Comparison of ENCODE assay signal across 30 mouse cellular contexts in genomic region chr3:133094305-133094704, GRCm38 (mm10). TPM values are rescaled to one million over a fixed set of nuclear protein-coding genes. Genes with fewer than 3 reads are reported as not detected.
A peak's percentile ranks its signal among the peaks of the same experiment; 100 is the strongest.
DNase-seq lines count a peak whose midpoint lies in the region; ATAC-seq and TF ChIP-seq lines count a peak whose summit lies in the region.
"Had no signal": no experiment of that assay in that cellular context is flagged by ENCODE, and none has a peak within 500 bp of the region (broad histone marks: within the 10 kb centered on the region; RNA-seq: fewer than 3 reads in every experiment).

No protein-coding gene starts in this region.

- no peak overlapping the region for H3K4me3 ChIP-seq in intestine, postnatal 0 days (ENCODE audit: low read depth, low read length)
- no peak overlapping the region for H3K4me3 ChIP-seq in intestine, embryonic 15.5 days (replicated peaks)
- no peak overlapping the region for H3K4me3 ChIP-seq in midbrain, embryonic 11.5 days (ENCODE audit: low read depth, low read length)
- H3K4me3 ChIP-seq in midbrain, postnatal 0 days (ENCODE audit: low read depth, low read length): no peak overlapping the region
- no peak overlapping the region for H3K4me3 ChIP-seq in stomach, embryonic 16.5 days (replicated peaks; ENCODE audit: low read length)
- H3K4me3 ChIP-seq in stomach, postnatal 0 days (ENCODE audit: low read depth, low read length): no peak overlapping the region
- H3K4me3 ChIP-seq in bone marrow macrophage, adult 2 months (ENCODE audit: insufficient read depth, low read length): no peak overlapping the region
- no peak overlapping the region for H3K4me3 ChIP-seq in limb, embryonic 10.5 days
- H3K4me3 ChIP-seq: embryonic facial prominence, embryonic 13.5 days; embryonic facial prominence, embryonic 15.5 days; erythroblast, embryonic 14.5 days; forebrain, embryonic 10.5 days; forebrain, embryonic 12.5 days had no signal

- H3K27ac ChIP-seq in intestine, postnatal 0 days (ENCODE audit: low read depth, low read length): no peak overlapping the region
- H3K27ac ChIP-seq in intestine, embryonic 15.5 days: no peak overlapping the region
- no peak overlapping the region for H3K27ac ChIP-seq in midbrain, embryonic 11.5 days (ENCODE audit: low read depth, low read length)
- no peak overlapping the region for H3K27ac ChIP-seq in midbrain, postnatal 0 days (ENCODE audit: low read depth, low read length)
- H3K27ac ChIP-seq in stomach, embryonic 16.5 days (ENCODE audit: low read length): no peak overlapping the region
- no peak overlapping the region for H3K27ac ChIP-seq in stomach, postnatal 0 days (replicated peaks)
- peak overlapping the region; percentile 48 for H3K27ac ChIP-seq in bone marrow macrophage, adult 2 months (ENCODE audit: insufficient read depth, low read depth, low read length)
- H3K27ac ChIP-seq in limb, embryonic 10.5 days: no peak overlapping the region
- H3K27ac ChIP-seq: embryonic facial prominence, embryonic 13.5 days; embryonic facial prominence, embryonic 15.5 days; forebrain, embryonic 10.5 days; forebrain, embryonic 12.5 days had no signal

- H3K9ac ChIP-seq in intestine, postnatal 0 days (ENCODE audit: low read depth, low read length): no peak overlapping the region
- no peak overlapping the region for H3K9ac ChIP-seq in intestine, embryonic 15.5 days
- no peak overlapping the region for H3K9ac ChIP-seq in midbrain, embryonic 11.5 days (ENCODE audit: low read length)
- H3K9ac ChIP-seq in midbrain, postnatal 0 days (replicated peaks; ENCODE audit: low read length, poor library complexity, severe bottlenecking): no peak overlapping the region
- no peak overlapping the region for H3K9ac ChIP-seq in stomach, embryonic 16.5 days (ENCODE audit: low read length)
- H3K9ac ChIP-seq in stomach, postnatal 0 days (ENCODE audit: low read length): no peak overlapping the region
- H3K9ac ChIP-seq: embryonic facial prominence, embryonic 13.5 days; embryonic facial prominence, embryonic 15.5 days; forebrain, embryonic 12.5 days had no signal

- no peak for TF ChIP-seq POLR2A in bone marrow macrophage, adult 2 months (IDR thresholded peaks at IDR 0.05; ENCODE audit: borderline replicate concordance, low read depth, low read length)

- H3K4me1 ChIP-seq in intestine, postnatal 0 days (replicated peaks; ENCODE audit: control insufficient read depth, insufficient read depth, low read length): 0 out of 2 replicates have a peak, but pooled peaks cover 9% of the 10 kb centered on the region
- H3K4me1 ChIP-seq in intestine, embryonic 15.5 days (replicated peaks): peaks cover 5% of the 10 kb centered on the region; the same call in 1 of the 2 replicates
- H3K4me1 ChIP-seq in midbrain, embryonic 11.5 days (ENCODE audit: control insufficient read depth, insufficient read depth, low read length): peaks cover 10% of the 10 kb centered on the region
- peaks cover 7% of the 10 kb centered on the region; the same call in 1 of the 2 replicates for H3K4me1 ChIP-seq in midbrain, postnatal 0 days (ENCODE audit: insufficient read depth, low read length)
- H3K4me1 ChIP-seq in stomach, embryonic 16.5 days (ENCODE audit: control insufficient read depth, insufficient read depth, low read length): peaks cover 11% of the 10 kb centered on the region; the same call in 1 of the 2 replicates
- H3K4me1 ChIP-seq in stomach, postnatal 0 days (replicated peaks; ENCODE audit: control insufficient read depth, insufficient read depth): no peaks in the 10 kb centered on the region
- peaks cover 12% of the 10 kb centered on the region for H3K4me1 ChIP-seq in bone marrow macrophage, adult 2 months (ENCODE audit: control insufficient read depth, insufficient read depth, low read length)
- H3K4me1 ChIP-seq in limb, embryonic 10.5 days: peaks cover 18% of the 10 kb centered on the region

- no peak overlapping the region for H3K4me2 ChIP-seq in intestine, postnatal 0 days (replicated peaks; ENCODE audit: low read depth)
- H3K4me2 ChIP-seq in intestine, embryonic 15.5 days (replicated peaks): no peak overlapping the region; the same call in 1 of the 2 replicates
- no peak overlapping the region for H3K4me2 ChIP-seq in midbrain, embryonic 11.5 days
- H3K4me2 ChIP-seq in midbrain, postnatal 0 days (ENCODE audit: low read depth, low read length, poor library complexity, severe bottlenecking): no peak overlapping the region
- 0 out of 2 replicates have a peak overlapping the region, but pooled peaks have one; percentile 0 for H3K4me2 ChIP-seq in stomach, embryonic 16.5 days (ENCODE audit: low read depth, low read length)
- H3K4me2 ChIP-seq in stomach, postnatal 0 days (replicated peaks; ENCODE audit: low read depth): no peak overlapping the region
- H3K4me2 ChIP-seq: embryonic facial prominence, embryonic 13.5 days; embryonic facial prominence, embryonic 15.5 days; forebrain, embryonic 12.5 days had no signal

- ATAC-seq in intestine, postnatal 0 days: peak; percentile 65
- ATAC-seq in intestine, embryonic 15.5 days: no peak
- ATAC-seq in midbrain, embryonic 11.5 days (ENCODE audit: low FRiP score): no peak
- no peak for ATAC-seq in midbrain, postnatal 0 days (ENCODE audit: low FRiP score)
- ATAC-seq in stomach, embryonic 16.5 days (ENCODE audit: insufficient read depth, low FRiP score): no peak
- no peak for ATAC-seq in stomach, postnatal 0 days (ENCODE audit: low FRiP score, low TSS enrichment)
- ATAC-seq: activated CD4-positive, CD25-positive, alpha-beta regulatory T cell, adult 4 months; CD4-positive, CD25-positive, alpha-beta regulatory T cell, adult 4 months; forebrain, embryonic 14.5 days; forebrain, embryonic 16.5 days; Patski had no signal

- peaks cover 16% of the 10 kb centered on the region for H3K36me3 ChIP-seq in intestine, postnatal 0 days (ENCODE audit: control insufficient read depth, insufficient read depth)
- no peaks in the 10 kb centered on the region for H3K36me3 ChIP-seq in intestine, embryonic 15.5 days
- peaks cover 2% of the 10 kb centered on the region; the same call in 1 of the 2 replicates for H3K36me3 ChIP-seq in midbrain, embryonic 11.5 days (ENCODE audit: control insufficient read depth, insufficient read depth, low read length)
- H3K36me3 ChIP-seq in midbrain, postnatal 0 days (ENCODE audit: insufficient read depth, low read length): peaks cover 14% of the 10 kb centered on the region
- no peaks in the 10 kb centered on the region for H3K36me3 ChIP-seq in stomach, embryonic 16.5 days (ENCODE audit: control insufficient read depth, insufficient read depth, low read length)
- H3K36me3 ChIP-seq in stomach, postnatal 0 days (ENCODE audit: control insufficient read depth, insufficient read depth, low read length): no peaks in the 10 kb centered on the region
- H3K36me3 ChIP-seq in limb, embryonic 10.5 days: peaks cover 33% of the 10 kb centered on the region

- no peak for TF ChIP-seq EP300 in stomach, postnatal 0 days (optimal IDR thresholded peaks at IDR 0.05)

- DNase-seq in midbrain, embryonic 11.5 days (ENCODE audit: low spot score, missing footprints): peak; percentile 39
- no peak for DNase-seq in midbrain, postnatal 0 days (ENCODE audit: low spot score)
- DNase-seq in stomach, postnatal 0 days (ENCODE audit: low spot score): no peak
- DNase-seq in limb, embryonic 10.5 days (ENCODE audit: low spot score): no peak
- DNase-seq: adrenal gland, adult 8-10 months; adrenal gland, postnatal 14 days; adrenal gland, postnatal 36 days; cerebellum, adult 11 months; cerebellum, adult 18-20 months; cerebellum, adult 8-10 months; cerebellum, adult 9-11 months; cerebellum, postnatal 14 days; cerebellum, postnatal 36 days; embryo, embryonic 11 days had no signal

- 10% methylated on average over 1 of the region's 1 CpGs for WGBS in intestine, postnatal 0 days
- 26% methylated on average over 1 of the region's 1 CpGs for WGBS in intestine, embryonic 15.5 days
- 93% methylated on average over 1 of the region's 1 CpGs for WGBS in midbrain, embryonic 11.5 days
- 79% methylated on average over 1 of the region's 1 CpGs for WGBS in midbrain, postnatal 0 days
- 38% methylated on average over 1 of the region's 1 CpGs for WGBS in stomach, embryonic 16.5 days
- 29% methylated on average over 1 of the region's 1 CpGs for WGBS in stomach, postnatal 0 days
- 75% methylated on average over 1 of the region's 1 CpGs for WGBS in limb, embryonic 10.5 days

- TF ChIP-seq CTCF in intestine, postnatal 0 days (IDR thresholded peaks at IDR 0.05; ENCODE audit: low read depth): no peak
- TF ChIP-seq CTCF in midbrain, postnatal 0 days (IDR thresholded peaks at IDR 0.05): no peak
- TF ChIP-seq CTCF in stomach, postnatal 0 days (IDR thresholded peaks at IDR 0.05; ENCODE audit: low read depth): no peak
- no peak for TF ChIP-seq CTCF in bone marrow macrophage, adult 2 months (IDR thresholded peaks at IDR 0.05; ENCODE audit: low read depth, low read length)

- H3K27me3 ChIP-seq in intestine, postnatal 0 days (replicated peaks; ENCODE audit: control insufficient read depth, insufficient read depth, low read length): no peaks in the 10 kb centered on the region
- no peaks in the 10 kb centered on the region for H3K27me3 ChIP-seq in intestine, embryonic 15.5 days (replicated peaks)
- no peaks in the 10 kb centered on the region for H3K27me3 ChIP-seq in midbrain, embryonic 11.5 days (ENCODE audit: control insufficient read depth, insufficient read depth, low read length)
- no peaks in the 10 kb centered on the region for H3K27me3 ChIP-seq in midbrain, postnatal 0 days (ENCODE audit: insufficient read depth, low read length)
- H3K27me3 ChIP-seq in stomach, embryonic 16.5 days (ENCODE audit: control insufficient read depth, insufficient read depth, low read length): no peaks in the 10 kb centered on the region
- no peaks in the 10 kb centered on the region for H3K27me3 ChIP-seq in stomach, postnatal 0 days (ENCODE audit: control insufficient read depth, insufficient read depth, low read length)
- H3K27me3 ChIP-seq in limb, embryonic 10.5 days (ENCODE audit: low read depth, poor library complexity, severe bottlenecking): no peaks in the 10 kb centered on the region
- H3K27me3 ChIP-seq: CH12.LX; embryonic facial prominence, embryonic 13.5 days; embryonic facial prominence, embryonic 15.5 days; forebrain, embryonic 12.5 days; Patski had no signal

- H3K9me3 ChIP-seq in intestine, postnatal 0 days (ENCODE audit: control insufficient read depth): no peaks in the 10 kb centered on the region
- H3K9me3 ChIP-seq in intestine, embryonic 15.5 days: no peaks in the 10 kb centered on the region
- H3K9me3 ChIP-seq in midbrain, embryonic 11.5 days (ENCODE audit: control insufficient read depth, low read length): no peaks in the 10 kb centered on the region
- no peaks in the 10 kb centered on the region for H3K9me3 ChIP-seq in midbrain, postnatal 0 days (ENCODE audit: low read length)
- H3K9me3 ChIP-seq in stomach, embryonic 16.5 days (replicated peaks; ENCODE audit: control insufficient read depth, low read length): no peaks in the 10 kb centered on the region
- no peaks in the 10 kb centered on the region for H3K9me3 ChIP-seq in stomach, postnatal 0 days (ENCODE audit: control insufficient read depth, low read length)
- H3K9me3 ChIP-seq in limb, embryonic 10.5 days (replicated peaks): no peaks in the 10 kb centered on the region
- H3K9me3 ChIP-seq: embryonic facial prominence, embryonic 13.5 days; embryonic facial prominence, embryonic 15.5 days; forebrain, embryonic 10.5 days; forebrain, embryonic 12.5 days; G1E had no signal

RNA-seq across cellular contexts. Expression of gene Gstcd, which starts 2.5 kb away (rescaled TPM):
- 1.5 and 2.0 TPM in 2 replicates for polyA plus RNA-seq in intestine, postnatal 0 days (2015; fragmentation: Nextera tagmentation; extraction: Ambion mirVana)
- 5.4 and 7.0 TPM in 2 replicates for polyA plus RNA-seq in intestine, embryonic 15.5 days (2015; fragmentation: Nextera tagmentation; extraction: Ambion mirVana)
- polyA plus RNA-seq in midbrain, embryonic 11.5 days (2014; fragmentation: Nextera tagmentation; extraction: Ambion mirVana): 9.5 and 11.7 TPM in 2 replicates
- 10.8 and 15.3 TPM in 2 replicates for total RNA-seq in midbrain, postnatal 0 days (2014; rRNA removed)
- 1.5 and 2.6 TPM in 2 replicates for polyA plus RNA-seq in midbrain, postnatal 0 days (2015; fragmentation: Nextera tagmentation; extraction: Ambion mirVana)
- polyA plus RNA-seq in stomach, embryonic 16.5 days (2015; fragmentation: Nextera tagmentation; extraction: Ambion mirVana): 5.0 and 5.5 TPM in 2 replicates
- polyA plus RNA-seq in stomach, postnatal 0 days (2015; fragmentation: Nextera tagmentation; extraction: Ambion mirVana): 2.5 and 2.8 TPM in 2 replicates
- 3.2 and 4.5 TPM in 2 replicates for polyA plus RNA-seq in bone marrow macrophage, adult 2 months (2012; ENCODE audit: insufficient read depth, insufficient read length, missing spikeins)
- polyA plus RNA-seq in limb, embryonic 10.5 days (2016; fragmentation: Nextera tagmentation; extraction: Ambion mirVana): 10.1 and 10.9 TPM in 2 replicates

RNA-seq across cellular contexts. Expression of gene Ints12, which starts 2.7 kb away (rescaled TPM):
- polyA plus RNA-seq in intestine, postnatal 0 days (2015; fragmentation: Nextera tagmentation; extraction: Ambion mirVana): 16.0 and 17.1 TPM in 2 replicates
- polyA plus RNA-seq in intestine, embryonic 15.5 days (2015; fragmentation: Nextera tagmentation; extraction: Ambion mirVana): 20.9 and 21.9 TPM in 2 replicates
- polyA plus RNA-seq in midbrain, embryonic 11.5 days (2014; fragmentation: Nextera tagmentation; extraction: Ambion mirVana): 28.4 and 30.1 TPM in 2 replicates
- 9.0 and 15.4 TPM in 2 replicates for total RNA-seq in midbrain, postnatal 0 days (2014; rRNA removed)
- polyA plus RNA-seq in midbrain, postnatal 0 days (2015; fragmentation: Nextera tagmentation; extraction: Ambion mirVana): 11.3 and 12.0 TPM in 2 replicates
- polyA plus RNA-seq in stomach, embryonic 16.5 days (2015; fragmentation: Nextera tagmentation; extraction: Ambion mirVana): 20.5 and 21.6 TPM in 2 replicates
- 13.7 and 14.2 TPM in 2 replicates for polyA plus RNA-seq in stomach, postnatal 0 days (2015; fragmentation: Nextera tagmentation; extraction: Ambion mirVana)
- 32.5 and 38.8 TPM in 2 replicates for polyA plus RNA-seq in bone marrow macrophage, adult 2 months (2012; ENCODE audit: insufficient read depth, insufficient read length, missing spikeins)
- 22.1 and 24.1 TPM in 2 replicates for polyA plus RNA-seq in limb, embryonic 10.5 days (2016; fragmentation: Nextera tagmentation; extraction: Ambion mirVana)
